Mouse (Mus musculus) thymus, postnatal 0 days (tissue): ENCODE results near the gene Olfr982. TPM values are rescaled to one million over a fixed set of nuclear protein-coding genes. Genes with fewer than 3 reads are reported as not detected.

Experiments used
- DNase-seq: peaks from one replicate; pipeline ENCODE4 v3.0.0-alpha.2; 2015; ENCODE audit warnings: low spot score
- polyA plus RNA-seq: library from polyadenylated mRNA; unstranded; fragments of >200 nt; fragmentation: Nextera tagmentation; extraction: Ambion mirVana; gene quantifications from 2 replicates; pipeline ENCODE4 v1.2.1, GENCODE M21; 2015

Gene Olfr982
- not detected in 2 replicates for polyA plus RNA-seq

- no peak for DNase-seq
These were observed at the start of gene Olfr982 for GRCm38 (mm10) chr9:40073529-40073928. TSS of gene Olfr982 (plus strand) at chr9:40073829.

GRCm38 (mm10) chr9:40050138-40050537 is 23.5 kb upstream of the Olfr982 start:
- no peak for DNase-seq

- no peak for DNase-seq
These were observed 19.9 kb downstream of the Olfr982 start, which contains the start of gene Olfr983 for GRCm38 (mm10) chr9:40093495-40093894. TSS of gene Olfr983 (minus strand) at chr9:40093595.

GRCm38 (mm10) chr9:40094769-40095168 is 21.1 kb downstream of the Olfr982 start:
- no peak for DNase-seq

- DNase-seq: no peak
These were observed 40.5 kb downstream of the Olfr982 start, which contains the start of gene Olfr984 for GRCm38 (mm10) chr9:40114106-40114505. TSS of gene Olfr984 (minus strand) at chr9:40114206.

- no peak for DNase-seq
These were observed 43.1 kb downstream of the Olfr982 start for GRCm38 (mm10) chr9:40116645-40117286.

- no peak for DNase-seq
These were observed 43.6 kb downstream of the Olfr982 start for GRCm38 (mm10) chr9:40117287-40117659.

Other genes with a start within 250 kb of the Olfr982 start
- not detected in 2 replicates for gene Olfr971, start 237.0 kb upstream of the Olfr982 start, polyA plus RNA-seq
- not detected in 2 replicates for gene Olfr972, start 207.4 kb upstream of the Olfr982 start, polyA plus RNA-seq
- gene Olfr229, start 166.5 kb upstream of the Olfr982 start, polyA plus RNA-seq: not detected in 2 replicates
- gene Olfr974, start 136.3 kb upstream of the Olfr982 start, polyA plus RNA-seq: not detected in 2 replicates
- gene Olfr975, start 121.8 kb upstream of the Olfr982 start, polyA plus RNA-seq: not detected in 2 replicates
- gene Olfr976, start 112.7 kb upstream of the Olfr982 start, polyA plus RNA-seq: not detected in 2 replicates
- not detected in 2 replicates for gene Olfr978, start 81.7 kb upstream of the Olfr982 start, polyA plus RNA-seq
- gene Olfr979, start 70.4 kb upstream of the Olfr982 start, polyA plus RNA-seq: not detected in 2 replicates
- not detected in 2 replicates for gene Olfr980, start 64.2 kb upstream of the Olfr982 start, polyA plus RNA-seq
- not detected in 2 replicates for gene Olfr981, start 52.4 kb upstream of the Olfr982 start, polyA plus RNA-seq
- not detected in 2 replicates for gene Olfr983, start 19.8 kb downstream of the Olfr982 start, polyA plus RNA-seq
- gene Olfr984, start 40.4 kb downstream of the Olfr982 start, polyA plus RNA-seq: not detected in 2 replicates
- not detected in 2 replicates for gene Olfr985, start 56.4 kb downstream of the Olfr982 start, polyA plus RNA-seq
- not detected in 2 replicates for gene Tmem225, start 74.3 kb downstream of the Olfr982 start, polyA plus RNA-seq
- not detected in 2 replicates for gene Olfr986, start 107.1 kb downstream of the Olfr982 start, polyA plus RNA-seq
- gene Zfp202, start 118.5 kb downstream of the Olfr982 start, polyA plus RNA-seq: 1.3 and 1.6 TPM in 2 replicates
- gene Scn3b, start 195.4 kb downstream of the Olfr982 start, polyA plus RNA-seq: 0.83 and 1.0 TPM in 2 replicates